Comparison of ENCODE assay signal across 10 mouse cellular contexts in the genomic region with DNA sequence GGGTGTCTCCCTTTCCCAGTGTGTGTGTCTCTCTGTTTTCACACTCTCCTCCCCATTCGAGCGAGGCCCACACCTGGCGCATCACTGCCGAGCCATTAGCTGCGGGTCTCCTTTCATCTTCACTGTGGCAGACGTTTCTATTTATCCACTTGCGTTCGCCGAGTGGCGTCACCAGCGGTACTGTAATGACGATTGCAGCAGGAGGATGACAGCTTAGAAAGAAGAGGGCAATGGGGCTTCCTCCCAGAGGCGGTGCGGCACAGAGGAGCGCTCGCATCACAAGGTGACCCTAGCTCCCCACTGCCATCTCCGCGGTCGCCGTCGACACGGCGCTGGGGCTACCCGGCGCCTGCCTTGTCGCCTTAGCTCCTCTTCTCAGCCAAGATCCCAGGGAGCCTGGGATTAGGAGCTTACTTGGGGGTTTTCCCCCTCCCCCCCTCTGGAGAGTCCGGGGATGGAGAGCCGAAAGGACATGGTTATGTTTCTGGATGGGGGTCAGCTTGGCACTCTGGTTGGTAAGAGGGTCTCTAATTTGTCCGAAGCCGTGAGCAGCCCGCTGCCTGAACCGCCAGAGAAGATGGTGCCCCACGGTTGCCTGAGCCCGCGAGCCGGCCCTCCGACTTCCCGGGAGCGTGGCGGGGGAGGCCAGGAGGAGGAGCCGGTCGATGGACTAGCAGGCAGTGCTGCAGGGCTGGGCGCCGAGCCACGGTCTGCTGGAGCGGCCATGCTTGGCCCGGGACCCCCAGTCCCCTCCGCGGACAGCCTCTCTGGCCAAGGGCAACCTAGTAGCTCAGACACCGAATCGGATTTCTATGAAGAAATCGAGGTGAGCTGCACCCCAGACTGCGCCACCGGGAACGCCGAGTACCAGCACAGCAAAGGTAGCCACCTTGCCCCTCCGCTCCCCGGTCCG. TPM values are rescaled to one million over a fixed set of nuclear protein-coding genes. Genes with fewer than 3 reads are reported as not detected.
DNase-seq lines count a peak whose midpoint lies in the region; ATAC-seq lines count a peak whose summit lies in the region.
"Had no signal": no experiment of that assay in that cellular context is flagged by ENCODE, and none has a peak within 500 bp of the region (broad histone marks: within the 10 kb centered on the region; RNA-seq: fewer than 3 reads in every experiment).

A gene (plus strand): TSS at position 108 of the 913 bp plus-strand sequence.

- H3K36me3 ChIP-seq in embryonic facial prominence, embryonic 15.5 days: no peaks in the 10 kb centered on the region
- no peaks in the 10 kb centered on the region for H3K36me3 ChIP-seq in intestine, embryonic 15.5 days
- no peaks in the 10 kb centered on the region for H3K36me3 ChIP-seq in neural tube, embryonic 15.5 days

- H3K4me2 ChIP-seq in embryonic facial prominence, embryonic 15.5 days (replicated peaks): peak within 1 kb of the TSS; percentile 33
- peak within 1 kb of the TSS; percentile 43 for H3K4me2 ChIP-seq in intestine, embryonic 15.5 days (replicated peaks)
- peak within 1 kb of the TSS; percentile 20 for H3K4me2 ChIP-seq in neural tube, embryonic 15.5 days

- H3K27ac ChIP-seq in embryonic facial prominence, embryonic 15.5 days (replicated peaks): no peak within 1 kb of the TSS
- no peak within 1 kb of the TSS for H3K27ac ChIP-seq in intestine, embryonic 15.5 days
- H3K27ac ChIP-seq in neural tube, embryonic 15.5 days (replicated peaks): no peak within 1 kb of the TSS

- no peak for ATAC-seq in embryonic facial prominence, embryonic 15.5 days (ENCODE audit: insufficient number of reproducible peaks, low FRiP score, low TSS enrichment, low read depth)
- ATAC-seq in intestine, embryonic 15.5 days: no peak
- ATAC-seq in neural tube, embryonic 15.5 days (ENCODE audit: low FRiP score): no peak

- peak; percentile 29 for DNase-seq in left cerebral cortex, postnatal 4 days
- no peak for DNase-seq in left cerebral cortex, postnatal 25 days (ENCODE audit: low spot score in 2 of 2)
- no peak for DNase-seq in c-Kit-positive CD71-positive TER-119-positive erythroid progenitor cells, embryonic 14.5 days (ENCODE audit: low spot score)
- no peak for DNase-seq in gastrocnemius, postnatal 14 days
- DNase-seq: adrenal gland, postnatal 10 days; lung, postnatal 10 days had no signal

- no peaks in the 10 kb centered on the region for H3K9me3 ChIP-seq in embryonic facial prominence, embryonic 15.5 days (replicated peaks)
- H3K9me3 ChIP-seq in intestine, embryonic 15.5 days: no peaks in the 10 kb centered on the region
- H3K9me3 ChIP-seq in neural tube, embryonic 15.5 days (replicated peaks): no peaks in the 10 kb centered on the region

- WGBS in embryonic facial prominence, embryonic 15.5 days: under 1% methylated on average over 59 of the region's 59 CpGs
- under 1% methylated on average over 59 of the region's 59 CpGs for WGBS in intestine, embryonic 15.5 days
- under 1% methylated on average over 55 of the region's 59 CpGs for WGBS in neural tube, embryonic 15.5 days

- H3K9ac ChIP-seq in embryonic facial prominence, embryonic 15.5 days: no peak within 1 kb of the TSS
- no peak within 1 kb of the TSS for H3K9ac ChIP-seq in intestine, embryonic 15.5 days
- H3K9ac ChIP-seq in neural tube, embryonic 15.5 days (replicated peaks): no peak within 1 kb of the TSS

- peaks cover 33% of the 10 kb centered on the region for H3K4me1 ChIP-seq in embryonic facial prominence, embryonic 15.5 days
- peaks cover 22% of the 10 kb centered on the region for H3K4me1 ChIP-seq in intestine, embryonic 15.5 days (replicated peaks)
- H3K4me1 ChIP-seq in neural tube, embryonic 15.5 days: peaks cover 16% of the 10 kb centered on the region

- intact Hi-C loops in left cerebral cortex, postnatal 4 days (cut with DNase I): loop anchor here (10.0 kb wide), 1 partner anchor 411 kb away; no protein-coding TSS in a partner anchor
- intact Hi-C loops in left cerebral cortex, postnatal 25 days (cut with DNase I): loop anchor here (5.0 kb wide), 1 partner anchor 151 kb away; a partner anchor contains a TSS
- intact Hi-C loops in gastrocnemius, postnatal 14 days (cut with DNase I; ENCODE audit: low total_unique reads): no loop called here

- H3K27me3 ChIP-seq in embryonic facial prominence, embryonic 15.5 days: peaks cover 98% of the 10 kb centered on the region
- H3K27me3 ChIP-seq in intestine, embryonic 15.5 days (replicated peaks): peaks cover 97% of the 10 kb centered on the region
- H3K27me3 ChIP-seq in neural tube, embryonic 15.5 days (replicated peaks): peaks cover 93% of the 10 kb centered on the region

- peak within 1 kb of the TSS; percentile 19 for H3K4me3 ChIP-seq in embryonic facial prominence, embryonic 15.5 days (replicated peaks)
- H3K4me3 ChIP-seq in intestine, embryonic 15.5 days (replicated peaks): peak within 1 kb of the TSS; percentile 21
- peak within 1 kb of the TSS; percentile 20 for H3K4me3 ChIP-seq in neural tube, embryonic 15.5 days (replicated peaks)

RNA-seq across cellular contexts. Expression of the gene that starts here (rescaled TPM):
- not detected for total RNA-seq in left cerebral cortex, postnatal 4 days (2021)
- not detected for total RNA-seq in left cerebral cortex, postnatal 25 days (2021)
- not detected in 2 replicates for polyA plus RNA-seq in embryonic facial prominence, embryonic 15.5 days (2015; fragmentation: Nextera tagmentation; extraction: Ambion mirVana)
- 0.05 and 0.20 TPM in 2 replicates for polyA plus RNA-seq in intestine, embryonic 15.5 days (2015; fragmentation: Nextera tagmentation; extraction: Ambion mirVana)
- polyA plus RNA-seq in neural tube, embryonic 15.5 days (2015; fragmentation: Nextera tagmentation; extraction: Ambion mirVana): 0.82 and 1.9 TPM in 2 replicates
- not detected for total RNA-seq in gastrocnemius, postnatal 14 days (2021)
- total RNA-seq: adrenal gland, postnatal 10 days; heart, adult 18-20 months had no signal

Comparison
In these comparisons a context has a peak if more than half of its experiments do, and no peak if none do; other contexts are left out.
1. Peak in DNase-seq in left cerebral cortex, postnatal 4 days; RNA of the gene not detected or under 1 TPM.